Mouse (Mus musculus) right cerebral cortex, postnatal 25 days (tissue): ENCODE results near the gene Tbc1d1.

Experiments
- DNase-seq: peaks from one replicate; pipeline ENCODE4 v3.0.0; 2022

Gene Tbc1d1

GRCm38 (mm10) chr5:64240941-64241682 lies 85.0 kb downstream of the Tbc1d1 start:
- no peak for DNase-seq

GRCm38 (mm10) chr5:64241867-64242266 lies 85.8 kb downstream of the Tbc1d1 start:
- DNase-seq, result no peak

- DNase-seq, result no peak
Measured at GRCm38 (mm10) chr5:64242795-64243455, 86.8 kb downstream of the Tbc1d1 start.

- DNase-seq, result no peak
Measured at GRCm38 (mm10) chr5:64243666-64244065, 87.6 kb downstream of the Tbc1d1 start.

- no peak for DNase-seq
Measured at GRCm38 (mm10) chr5:64244283-64244682, 88.2 kb downstream of the Tbc1d1 start.

GRCm38 (mm10) chr5:64244745-64245144 lies 88.6 kb downstream of the Tbc1d1 start:
- DNase-seq, result no peak

- DNase-seq, result no peak
Measured at GRCm38 (mm10) chr5:64251435-64251834, 95.3 kb downstream of the Tbc1d1 start.

- no peak for DNase-seq
Measured at GRCm38 (mm10) chr5:64254278-64254677, 98.2 kb downstream of the Tbc1d1 start.

- DNase-seq, result no peak
Measured at GRCm38 (mm10) chr5:64254988-64255387, 98.9 kb downstream of the Tbc1d1 start.

GRCm38 (mm10) chr5:64263348-64263747 lies 107.2 kb downstream of the Tbc1d1 start:
- no peak for DNase-seq

- no peak for DNase-seq
Measured at GRCm38 (mm10) chr5:64263898-64264478, 107.9 kb downstream of the Tbc1d1 start.

- no peak for DNase-seq
Measured at GRCm38 (mm10) chr5:64265145-64265544, 109.0 kb downstream of the Tbc1d1 start.

GRCm38 (mm10) chr5:64265906-64266305 lies 109.8 kb downstream of the Tbc1d1 start:
- DNase-seq, result no peak

GRCm38 (mm10) chr5:64266534-64266933 lies 110.4 kb downstream of the Tbc1d1 start:
- DNase-seq, result no peak

GRCm38 (mm10) chr5:64267279-64267678 lies 111.2 kb downstream of the Tbc1d1 start:
- DNase-seq, result no peak

GRCm38 (mm10) chr5:64269669-64270068 lies 113.6 kb downstream of the Tbc1d1 start:
- DNase-seq, result no peak

- DNase-seq, result no peak
Measured at GRCm38 (mm10) chr5:64273517-64273916, 117.4 kb downstream of the Tbc1d1 start.

- DNase-seq, result no peak
Measured at GRCm38 (mm10) chr5:64274296-64274695, 118.2 kb downstream of the Tbc1d1 start.

- no peak for DNase-seq
Measured at GRCm38 (mm10) chr5:64274738-64275451, 118.8 kb downstream of the Tbc1d1 start.

- no peak for DNase-seq
Measured at GRCm38 (mm10) chr5:64277646-64278191, 121.6 kb downstream of the Tbc1d1 start.

- DNase-seq, result no peak
Measured at GRCm38 (mm10) chr5:64279668-64280067, 123.6 kb downstream of the Tbc1d1 start.

GRCm38 (mm10) chr5:64280191-64280590 lies 124.1 kb downstream of the Tbc1d1 start:
- DNase-seq, result no peak

GRCm38 (mm10) chr5:64280613-64281012 lies 124.5 kb downstream of the Tbc1d1 start:
- no peak for DNase-seq
